In the genomic region with DNA sequence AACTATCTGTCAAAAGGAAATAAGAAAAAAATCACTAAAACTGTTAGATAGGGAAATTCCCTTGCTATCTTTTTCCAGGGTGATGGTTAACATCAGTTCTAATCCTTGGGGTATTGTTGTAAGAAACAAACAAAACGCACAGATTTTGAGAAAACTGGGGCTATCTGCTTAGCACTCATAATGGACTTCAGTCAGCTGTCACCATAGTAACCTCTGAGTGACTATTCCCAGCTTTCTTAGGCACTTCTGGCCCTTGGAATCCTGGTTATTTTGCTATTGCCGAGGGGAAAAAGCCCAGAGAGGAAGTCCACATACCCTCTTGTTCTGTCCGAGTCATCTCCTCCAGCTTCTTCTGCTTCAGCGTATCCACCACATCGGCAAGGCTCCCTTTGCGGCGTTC, we compare ENCODE assay signal across 16 mouse cellular contexts.
A peak's percentile ranks its signal among the peaks of the same experiment; 100 is the strongest.
DNase-seq lines count a peak whose midpoint lies in the region; ATAC-seq and TF ChIP-seq lines count a peak whose summit lies in the region.
"Had no signal": no experiment of that assay in that cellular context is flagged by ENCODE, and none has a peak within 500 bp of the region (broad histone marks: within the 10 kb centered on the region; RNA-seq: fewer than 3 reads in every experiment).

No protein-coding gene starts in this region.

- no peak for TF ChIP-seq EP300 in liver, postnatal 0 days (IDR thresholded peaks at IDR 0.05; ENCODE audit: low read depth)

- no peak overlapping the region for H3K9ac ChIP-seq in hindbrain, embryonic 13.5 days
- H3K9ac ChIP-seq in forebrain, embryonic 13.5 days: no peak overlapping the region
- no peak overlapping the region for H3K9ac ChIP-seq in midbrain, embryonic 14.5 days (replicated peaks; ENCODE audit: low read length)
- H3K9ac ChIP-seq in liver, postnatal 0 days (replicated peaks): no peak overlapping the region
- H3K9ac ChIP-seq: heart, embryonic 12.5 days had no signal

- no peak for TF ChIP-seq CTCF in brain, embryonic 14.5 days (IDR thresholded peaks at IDR 0.05; ENCODE audit: borderline replicate concordance, extremely low read depth, insufficient read depth, insufficient read length)
- no peak for TF ChIP-seq CTCF in liver, postnatal 0 days (IDR thresholded peaks at IDR 0.05; ENCODE audit: low read depth)

- no peak for DNase-seq in hindbrain, embryonic 10.5 days (ENCODE audit: low spot score)
- DNase-seq in brain, embryonic 14.5 days (ENCODE audit: low read depth): peak; percentile 50
- DNase-seq in midbrain, embryonic 14.5 days: peak; percentile 31
- no peak for DNase-seq in liver, postnatal 0 days
- DNase-seq: cerebellum, adult 8-10 months; gastrocnemius, adult 2 months; kidney, postnatal 36 days; layer of hippocampus, adult 9-11 months; lung, adult 18-20 months had no signal

- no peak overlapping the region for H3K4me2 ChIP-seq in hindbrain, embryonic 13.5 days
- peak overlapping the region; percentile 5; the same call in 1 of the 2 replicates for H3K4me2 ChIP-seq in forebrain, embryonic 13.5 days
- H3K4me2 ChIP-seq in midbrain, embryonic 14.5 days (ENCODE audit: low read length): no peak overlapping the region
- H3K4me2 ChIP-seq in liver, postnatal 0 days (ENCODE audit: low read depth, low read length): no peak overlapping the region
- H3K4me2 ChIP-seq: heart, embryonic 12.5 days had no signal

- H3K9me3 ChIP-seq in hindbrain, embryonic 10.5 days: 0 out of 2 replicates have a peak, but pooled peaks cover 2% of the 10 kb centered on the region
- H3K9me3 ChIP-seq in hindbrain, embryonic 13.5 days: no peaks in the 10 kb centered on the region
- peaks cover 3% of the 10 kb centered on the region; the same call in 1 of the 2 replicates for H3K9me3 ChIP-seq in forebrain, embryonic 13.5 days (replicated peaks)
- no peaks in the 10 kb centered on the region for H3K9me3 ChIP-seq in midbrain, embryonic 14.5 days (ENCODE audit: control insufficient read depth, low read length)
- H3K9me3 ChIP-seq in liver, postnatal 0 days (ENCODE audit: low read length): no peaks in the 10 kb centered on the region
- H3K9me3 ChIP-seq: limb, embryonic 10.5 days had no signal

- 0 out of 2 replicates have a peak overlapping the region, but pooled peaks have one; percentile 29 for H3K27ac ChIP-seq in hindbrain, embryonic 10.5 days
- no peak overlapping the region for H3K27ac ChIP-seq in hindbrain, embryonic 13.5 days
- H3K27ac ChIP-seq in forebrain, embryonic 13.5 days: no peak overlapping the region
- H3K27ac ChIP-seq in midbrain, embryonic 14.5 days (replicated peaks; ENCODE audit: low read depth, low read length): no peak overlapping the region
- no peak overlapping the region for H3K27ac ChIP-seq in liver, postnatal 0 days (ENCODE audit: low read depth)
- H3K27ac ChIP-seq: gastrocnemius, adult 2 months; left cerebral cortex, adult 2 months; limb, embryonic 10.5 days; macrophage had no signal

- H3K36me3 ChIP-seq in hindbrain, embryonic 10.5 days: no peaks in the 10 kb centered on the region
- no peaks in the 10 kb centered on the region for H3K36me3 ChIP-seq in hindbrain, embryonic 13.5 days
- H3K36me3 ChIP-seq in forebrain, embryonic 13.5 days (ENCODE audit: poor library complexity, severe bottlenecking): 0 out of 2 replicates have a peak, but pooled peaks cover 3% of the 10 kb centered on the region
- no peaks in the 10 kb centered on the region for H3K36me3 ChIP-seq in midbrain, embryonic 14.5 days (ENCODE audit: control insufficient read depth, insufficient read depth, low read length)
- H3K36me3 ChIP-seq in liver, postnatal 0 days (replicated peaks; ENCODE audit: insufficient read depth, low read length): peaks cover 8% of the 10 kb centered on the region
- H3K36me3 ChIP-seq: heart, embryonic 12.5 days; limb, embryonic 10.5 days had no signal

- peaks cover 12% of the 10 kb centered on the region for H3K4me1 ChIP-seq in hindbrain, embryonic 10.5 days (replicated peaks)
- peaks cover 4% of the 10 kb centered on the region; the same call in 1 of the 2 replicates for H3K4me1 ChIP-seq in hindbrain, embryonic 13.5 days (replicated peaks)
- peaks cover 27% of the 10 kb centered on the region for H3K4me1 ChIP-seq in forebrain, embryonic 13.5 days
- H3K4me1 ChIP-seq in midbrain, embryonic 14.5 days (ENCODE audit: control insufficient read depth, insufficient read depth, low read length): peaks cover 13% of the 10 kb centered on the region; the same call in 1 of the 2 replicates
- H3K4me1 ChIP-seq in liver, postnatal 0 days (ENCODE audit: insufficient read depth): no peaks in the 10 kb centered on the region
- H3K4me1 ChIP-seq: limb, embryonic 10.5 days had no signal

- no peaks in the 10 kb centered on the region for H3K27me3 ChIP-seq in hindbrain, embryonic 10.5 days (ENCODE audit: insufficient read depth, poor library complexity, severe bottlenecking)
- H3K27me3 ChIP-seq in hindbrain, embryonic 13.5 days: no peaks in the 10 kb centered on the region
- H3K27me3 ChIP-seq in forebrain, embryonic 13.5 days: no peaks in the 10 kb centered on the region
- no peaks in the 10 kb centered on the region for H3K27me3 ChIP-seq in midbrain, embryonic 14.5 days (ENCODE audit: control insufficient read depth, insufficient read depth, low read length)
- no peaks in the 10 kb centered on the region for H3K27me3 ChIP-seq in liver, postnatal 0 days (ENCODE audit: insufficient read depth, low read length)
- H3K27me3 ChIP-seq: heart, embryonic 12.5 days had no signal

- TF ChIP-seq POLR2A in brain, embryonic 14.5 days (IDR thresholded peaks at IDR 0.05; ENCODE audit: borderline replicate concordance, extremely low read depth, insufficient read depth, insufficient read length, poor library complexity, severe bottlenecking): no peak

- WGBS in hindbrain, embryonic 10.5 days: 64% methylated on average over 7 of the region's 7 CpGs
- WGBS in hindbrain, embryonic 13.5 days: 57% methylated on average over 7 of the region's 7 CpGs
- WGBS in forebrain, embryonic 13.5 days: 48% methylated on average over 7 of the region's 7 CpGs
- 32% methylated on average over 7 of the region's 7 CpGs for WGBS in midbrain, embryonic 14.5 days
- WGBS in liver, postnatal 0 days (ENCODE audit: insufficient replicate concordance): 76% methylated on average over 7 of the region's 7 CpGs

- ATAC-seq in hindbrain, embryonic 13.5 days (ENCODE audit: low FRiP score): no peak
- ATAC-seq in forebrain, embryonic 13.5 days: no peak
- ATAC-seq in midbrain, embryonic 14.5 days (ENCODE audit: low FRiP score, low TSS enrichment): no peak
- no peak for ATAC-seq in liver, postnatal 0 days
- ATAC-seq in megakaryocyte-erythroid progenitor cell, adult 5-6 weeks (replicated peaks; ENCODE audit: low FRiP score, low TSS enrichment, poor library complexity, severe bottlenecking): no peak

- H3K4me3 ChIP-seq in hindbrain, embryonic 10.5 days: no peak overlapping the region
- H3K4me3 ChIP-seq in hindbrain, embryonic 13.5 days: no peak overlapping the region
- no peak overlapping the region for H3K4me3 ChIP-seq in forebrain, embryonic 13.5 days
- H3K4me3 ChIP-seq in midbrain, embryonic 14.5 days (replicated peaks; ENCODE audit: low read depth, low read length): no peak overlapping the region
- H3K4me3 ChIP-seq in liver, postnatal 0 days (ENCODE audit: low read depth, low read length): no peak overlapping the region
- H3K4me3 ChIP-seq: gastrocnemius, adult 2 months; heart, embryonic 12.5 days; left cerebral cortex, adult 2 months; limb, embryonic 10.5 days had no signal

Comparison
In these comparisons a context has a peak if more than half of its experiments do, and no peak if none do; other contexts are left out.
1. DNase-seq: peak in brain, embryonic 14.5 days (single experiment) and midbrain, embryonic 14.5 days (single experiment); none in hindbrain, embryonic 10.5 days (single experiment) and liver, postnatal 0 days (single experiment).